Mouse (Mus musculus) retina, postnatal 1 day (tissue): ENCODE results near the gene Ercc2.

Experiments used
- DNase-seq: peaks from one replicate; pipeline ENCODE4 v3.0.0-alpha.2; 2012

Ercc2 gene

DNA sequence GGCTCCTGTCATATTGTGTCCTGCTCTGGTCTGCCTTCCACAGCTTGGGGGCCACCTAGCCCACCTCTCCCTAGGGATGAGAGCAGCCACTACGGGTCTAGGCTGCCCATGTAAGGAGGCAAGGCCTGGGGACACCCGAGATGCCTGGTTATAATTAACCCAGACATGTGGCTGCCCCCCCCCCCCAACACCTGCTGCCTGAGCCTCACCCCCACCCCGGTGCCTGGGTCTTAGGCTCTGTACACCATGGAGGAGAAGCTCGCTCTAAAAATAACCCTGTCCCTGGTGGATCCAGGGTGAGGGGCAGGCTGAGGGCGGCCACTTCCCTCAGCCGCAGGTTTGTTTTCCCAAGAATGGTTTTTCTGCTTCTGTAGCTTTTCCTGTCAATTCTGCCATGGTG is 27.9 kb downstream of the Ercc2 start:
- DNase-seq, result peak; percentile 24

- DNase-seq, result no peak
Observed at GRCm38 (mm10) chr7:19410766-19411344, 29.0 kb downstream of the Ercc2 start.

DNA sequence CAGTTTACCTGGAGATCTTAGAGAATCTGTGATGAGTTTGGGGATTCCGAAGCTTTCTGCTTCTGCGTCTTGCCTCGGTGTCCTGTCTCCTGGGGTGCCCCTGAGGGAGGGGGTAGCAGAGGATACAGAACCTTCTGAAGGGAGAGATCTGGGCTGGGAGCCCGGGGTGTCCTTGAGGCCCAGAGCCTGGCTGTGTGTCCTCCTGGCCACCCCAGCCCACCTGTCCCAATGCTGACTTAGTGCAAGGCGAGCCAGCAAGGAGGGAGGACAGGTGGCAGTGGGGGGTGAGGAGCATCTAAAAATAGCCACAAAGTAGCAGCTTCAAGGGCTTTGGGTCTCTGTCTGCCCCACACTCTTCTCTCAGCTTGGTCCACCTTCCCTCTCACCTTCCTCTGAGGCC is 30.0 kb downstream of the Ercc2 start:
- no peak for DNase-seq

- DNase-seq, result no peak
Observed at GRCm38 (mm10) chr7:19413525-19413924, 31.7 kb downstream of the Ercc2 start.

- no peak for DNase-seq
Observed at GRCm38 (mm10) chr7:19416590-19416989, 34.8 kb downstream of the Ercc2 start.

DNA sequence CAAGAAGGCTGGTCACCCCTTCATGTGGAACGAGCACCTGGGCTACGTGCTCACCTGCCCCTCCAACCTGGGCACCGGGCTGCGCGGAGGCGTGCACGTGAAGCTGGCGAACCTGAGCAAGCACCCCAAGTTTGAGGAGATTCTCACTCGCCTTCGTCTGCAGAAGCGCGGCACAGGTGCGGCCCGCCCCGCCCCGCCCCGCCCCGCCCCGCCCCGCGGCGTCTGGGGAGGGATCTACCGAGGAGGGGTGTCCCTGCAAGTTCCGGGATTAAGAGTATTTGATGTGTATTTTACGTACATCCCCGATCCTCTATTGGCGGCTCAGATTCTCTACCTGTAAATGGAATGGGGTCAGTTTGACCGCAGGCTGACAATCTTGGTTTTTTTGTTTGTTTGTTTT is 38.3 kb downstream of the Ercc2 start:
- no peak for DNase-seq

GRCm38 (mm10) chr7:19420821-19421636 is 39.2 kb downstream of the Ercc2 start:
- peak; percentile 95 for DNase-seq

GRCm38 (mm10) chr7:19423083-19423482 is 41.3 kb downstream of the Ercc2 start:
- no peak for DNase-seq

DNA sequence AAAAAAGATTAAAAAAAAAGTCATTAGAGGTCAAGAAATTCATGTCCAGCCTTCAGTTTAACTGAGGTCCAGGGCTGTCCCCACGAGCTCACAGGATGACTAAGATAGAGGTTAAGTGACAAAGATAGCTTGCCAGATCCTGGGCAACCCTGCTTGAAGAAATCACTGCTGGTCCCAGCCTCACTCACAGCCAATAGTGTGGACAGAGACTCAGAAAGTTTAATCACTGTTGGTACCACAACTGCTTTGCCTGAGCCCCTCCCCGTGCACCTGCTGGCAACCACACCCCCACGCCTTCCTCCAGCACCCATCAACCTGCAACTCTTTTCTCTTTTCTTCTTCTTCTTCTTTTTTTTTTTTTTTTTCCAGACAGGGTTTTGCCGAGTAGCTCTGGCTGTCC is 42.2 kb downstream of the Ercc2 start:
- DNase-seq, result no peak

DNA sequence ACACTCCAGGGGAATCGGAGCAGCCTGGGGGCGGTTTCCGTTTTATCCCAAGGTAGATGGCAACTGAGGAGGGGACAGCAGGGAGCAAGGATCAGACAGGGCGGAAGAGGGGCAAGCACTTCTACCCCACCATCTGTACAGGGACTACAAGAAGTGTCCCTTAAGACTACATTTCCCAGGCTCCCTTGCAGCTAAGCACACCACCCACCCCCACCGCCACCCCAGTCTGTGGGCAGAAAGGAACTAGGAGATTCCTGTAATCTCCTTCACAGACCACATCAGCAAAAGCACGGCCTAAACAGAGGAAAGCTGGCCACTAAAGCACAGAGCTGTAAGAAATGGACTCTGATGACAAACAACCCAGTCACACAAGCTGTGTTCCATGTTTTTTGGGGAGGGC is 44.5 kb downstream of the Ercc2 start:
- peak; percentile 21 for DNase-seq

GRCm38 (mm10) chr7:19426888-19427287 is 45.1 kb downstream of the Ercc2 start:
- DNase-seq, result no peak

DNA sequence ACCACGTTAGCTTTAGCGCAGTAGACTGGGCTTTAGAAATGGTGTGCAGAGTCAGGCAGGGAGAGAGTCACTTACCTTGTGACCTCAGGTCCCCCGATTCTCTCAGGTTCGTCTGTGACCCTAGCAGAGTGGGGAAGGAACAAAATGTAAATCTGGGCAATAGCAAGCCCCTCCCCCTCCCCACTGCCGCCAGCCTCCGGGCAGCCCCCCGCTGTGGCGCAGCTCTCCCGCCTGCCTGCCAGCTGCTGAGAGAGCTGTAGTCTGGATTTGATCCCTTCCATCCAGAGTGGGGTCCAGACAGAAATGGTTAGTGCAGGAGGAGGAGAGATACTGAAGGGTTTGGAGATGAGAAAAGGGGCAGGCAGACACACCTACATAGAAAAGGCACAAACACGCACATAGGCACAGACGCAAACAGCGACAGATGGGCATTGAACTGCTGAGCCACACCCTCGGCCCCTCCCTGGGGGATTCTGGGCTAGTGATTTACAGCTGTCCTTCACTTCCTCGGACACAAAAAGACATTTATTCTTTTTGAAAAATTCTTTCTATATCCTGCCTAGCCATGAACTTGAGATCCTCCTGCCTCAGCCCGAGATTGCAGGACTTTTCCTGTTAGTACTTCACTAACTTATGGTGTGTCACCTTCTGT is 46.3 kb downstream of the Ercc2 start:
- DNase-seq, result no peak

GRCm38 (mm10) chr7:19429726-19430125 is 47.9 kb downstream of the Ercc2 start:
- peak; percentile 71 for DNase-seq

DNA sequence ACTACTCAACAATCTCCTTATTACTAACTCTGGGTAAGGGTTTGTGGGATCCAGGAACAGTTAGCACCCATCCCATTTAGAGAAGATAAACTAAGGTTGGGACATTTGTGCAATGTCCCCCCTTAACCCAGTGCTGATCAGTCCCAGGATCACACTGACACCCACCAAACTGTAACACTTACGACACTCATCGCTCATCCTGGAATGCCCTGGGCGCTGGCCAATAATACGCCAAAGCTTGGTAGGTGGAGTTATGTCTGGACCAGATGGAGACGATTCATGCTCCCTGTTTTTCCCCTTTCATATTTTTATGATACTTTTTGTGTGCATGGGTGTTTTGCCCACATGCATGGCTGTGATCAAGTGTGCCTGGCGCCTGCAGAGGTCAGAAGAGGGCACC is 48.6 kb downstream of the Ercc2 start:
- no peak for DNase-seq

DNA sequence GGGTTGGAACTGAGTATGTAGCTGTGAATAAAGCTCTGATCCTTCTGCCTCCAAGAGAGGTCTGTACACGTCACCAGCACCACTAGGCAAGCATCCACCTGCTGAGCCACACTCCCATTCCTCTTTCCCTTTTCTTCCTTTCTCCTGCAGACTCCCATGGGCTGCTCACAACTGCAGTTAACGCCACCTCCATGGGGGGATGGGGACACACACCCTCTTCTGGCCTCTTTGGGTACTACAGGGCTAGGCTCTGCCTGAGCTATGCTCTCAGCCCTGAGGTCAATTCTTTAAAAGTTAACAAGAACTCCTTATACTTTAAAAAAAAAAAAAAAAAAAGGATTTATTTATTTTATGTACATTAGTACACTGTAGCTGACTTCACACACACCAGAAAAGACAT is 50.7 kb downstream of the Ercc2 start:
- no peak for DNase-seq

- no peak for DNase-seq
Observed at GRCm38 (mm10) chr7:19436276-19436675, 54.5 kb downstream of the Ercc2 start.

DNA sequence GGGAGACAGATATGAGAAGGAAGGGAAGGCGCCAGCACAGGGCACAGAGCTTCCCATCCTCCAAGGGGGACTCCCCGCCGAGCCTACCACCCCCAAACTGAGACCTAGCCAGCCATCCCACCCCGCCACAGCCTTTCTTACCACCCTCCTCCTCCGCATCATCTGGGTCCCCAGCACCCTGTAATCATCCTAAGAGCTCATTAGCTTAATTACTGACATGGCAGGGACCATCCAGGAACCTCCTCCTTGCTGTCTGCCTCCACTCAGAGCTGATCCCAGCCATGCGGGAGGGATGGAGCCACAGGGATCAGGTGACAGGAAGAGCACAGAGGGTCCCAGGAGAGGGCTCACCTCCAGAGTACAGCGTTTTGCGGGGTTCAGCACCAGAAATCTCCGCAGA is 55.2 kb downstream of the Ercc2 start:
- DNase-seq, result no peak

DNA sequence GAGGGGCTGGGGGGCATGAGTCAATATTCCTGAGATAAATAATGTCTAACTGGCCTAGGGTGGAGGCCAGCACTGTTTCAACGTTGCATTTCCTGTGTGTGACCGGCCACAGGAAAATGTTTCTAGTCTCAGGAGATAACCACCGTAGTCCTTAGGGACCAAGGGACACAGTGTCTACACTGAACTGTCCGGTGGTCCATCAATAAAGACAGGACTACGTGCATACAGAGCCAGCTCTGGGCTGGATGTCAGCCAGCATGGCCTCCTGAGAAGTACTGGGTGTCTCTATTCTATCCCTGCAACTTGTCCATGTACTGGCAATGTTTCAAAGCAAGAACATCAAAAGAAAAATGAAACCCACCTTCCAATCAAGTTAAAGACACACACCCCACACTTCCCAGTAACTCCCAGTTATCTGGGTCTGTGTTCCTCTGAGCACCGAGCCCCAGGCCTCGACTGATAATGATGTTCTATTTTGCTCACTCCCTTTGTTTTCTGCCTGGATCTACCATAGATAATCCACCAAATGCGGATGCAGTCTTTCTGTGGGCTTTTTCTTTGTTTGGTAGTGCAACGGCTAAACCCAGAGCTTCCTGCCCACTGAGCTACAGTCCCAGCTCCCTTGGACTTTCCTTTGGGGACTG is 59.8 kb downstream of the Ercc2 start:
- DNase-seq, result no peak

GRCm38 (mm10) chr7:19443344-19443743 is 61.5 kb downstream of the Ercc2 start:
- DNase-seq, result peak; percentile 83

GRCm38 (mm10) chr7:19444801-19445200 is 63.0 kb downstream of the Ercc2 start:
- DNase-seq, result no peak
